Mouse (Mus musculus) lung, adult 2 months (tissue): ENCODE measurements around the gene Htr2c. TPM values are rescaled to one million over a fixed set of nuclear protein-coding genes. Genes with fewer than 3 reads are reported as not detected.

Experiments
- DNase-seq: peaks from one replicate; pipeline ENCODE4 v3.0.0; 2022
- H3K4me1 ChIP-seq: fragments of 200-500 bp; 2 replicates; pipeline ENCODE4 v1.6.1; 2011; ENCODE audit warnings: low read length; ENCODE audit not compliant: control insufficient read depth, insufficient read depth
- H3K4me3 ChIP-seq: fragments of 200-500 bp; replicated peaks from 2 replicates; pipeline ENCODE3; 2011; ENCODE audit warnings: low read depth, mild to moderate bottlenecking, control low read depth, low read length; ENCODE audit errors: extremely low read depth
- CTCF ChIP-seq: fragments of 200-500 bp; IDR thresholded peaks from 2 replicates; pipeline ENCODE4 v1.5.1; 2011; ENCODE audit warnings: mild to moderate bottlenecking, low read length, control low read depth; ENCODE audit not compliant: insufficient read depth
- POLR2A ChIP-seq: fragments of 200-500 bp; IDR thresholded peaks from 2 replicates; pipeline ENCODE4 v1.6.1; 2011; ENCODE audit warnings: low read depth, mild to moderate bottlenecking, control low read depth, low read length, borderline replicate concordance; ENCODE audit errors: extremely low read depth
- WGBS: fragments of 180-500 bp; shearing (Covaris S2); methylation state at CpG from one replicate; pipeline ENCODE4 v1.1.7; 2018; 5-methylcytosine and 5-hydroxymethylcytosine counted together
- polyA plus RNA-seq: library from polyadenylated mRNA; depleted of rRNA; stranded (reverse); fragments of >200 nt; gene quantifications from 2 replicates; pipeline ENCODE4 v1.2.3, GENCODE M21; 2012

The Htr2c gene
- polyA plus RNA-seq, 1 experiment, result 0.37 TPM

DNA sequence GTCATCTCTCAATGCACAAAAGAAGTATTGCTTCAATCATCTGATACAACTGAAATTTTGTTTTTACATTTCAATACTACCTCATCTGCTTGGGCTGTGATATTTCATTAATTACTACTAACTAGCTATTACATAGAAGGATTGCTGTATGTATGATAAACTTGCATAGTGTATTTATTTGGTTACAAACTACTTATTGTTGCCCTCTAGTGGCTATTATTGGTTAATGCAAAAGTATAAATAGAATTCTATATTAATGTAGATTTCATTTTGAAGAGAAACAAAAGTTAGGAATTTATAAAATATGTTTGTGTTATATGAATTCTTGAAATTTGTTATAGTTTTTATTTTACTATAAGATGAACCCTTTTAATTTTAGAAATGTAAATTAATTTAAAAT is 109.3 kb downstream of the Htr2c start:
- DNase-seq, result no peak
- Histone ChIP-seq H3K4me3 (no peak overlapping the region), H3K4me1 (no peaks in the 10 kb centered on the region)
- no peak for TF ChIP-seq CTCF
- TF ChIP-seq POLR2A, result no peak

DNA sequence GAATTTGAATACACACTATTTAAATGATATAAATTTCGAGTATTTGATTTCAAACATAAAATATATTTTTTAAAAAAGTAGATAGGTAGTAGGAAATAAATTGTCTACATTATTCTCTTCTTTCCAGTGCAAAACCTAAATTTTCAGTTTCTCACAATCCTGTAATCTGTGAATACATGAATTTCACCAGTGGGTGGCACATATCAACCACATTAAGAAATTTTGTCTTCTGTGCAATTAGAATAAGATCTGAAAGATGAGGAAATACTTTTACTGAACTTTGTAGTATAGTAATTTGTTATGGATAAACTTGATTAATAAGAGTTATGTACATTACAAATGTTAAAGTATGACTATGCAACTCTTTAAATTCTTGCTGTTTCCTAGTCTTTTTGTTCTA is 156.8 kb downstream of the Htr2c start:
- 17% methylated on average over 1 of the region's 1 CpGs for WGBS
- TF ChIP-seq POLR2A (no peak), CTCF (no peak)
- DNase-seq, result no peak
- Histone ChIP-seq H3K4me3 (no peak overlapping the region), H3K4me1 (no peaks in the 10 kb centered on the region)

DNA sequence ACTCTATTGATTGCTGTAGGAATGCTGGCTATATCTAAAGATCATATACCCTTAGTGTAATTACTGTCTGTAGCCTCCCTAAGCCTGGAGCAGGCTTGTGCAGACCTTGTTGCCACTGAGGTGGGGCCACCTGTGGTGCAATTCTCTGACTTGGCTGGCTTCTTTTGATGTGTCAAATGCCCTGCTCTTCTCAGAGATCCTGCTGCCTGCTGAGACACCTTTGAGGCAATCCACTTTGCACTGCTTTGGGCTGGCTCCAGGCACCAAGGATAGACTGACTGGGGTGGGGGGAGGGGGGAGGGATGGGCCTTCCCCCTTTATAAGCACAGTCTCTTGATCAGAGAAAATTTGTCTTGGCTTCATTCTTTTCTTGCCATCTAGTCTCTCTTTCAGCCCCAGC is 252.9 kb downstream of the Htr2c start:
- TF ChIP-seq CTCF (no peak), POLR2A (no peak)
- H3K4me1 ChIP-seq, result no peaks in the 10 kb centered on the region
- no peak for DNase-seq
- H3K4me3 ChIP-seq, result no peak overlapping the region

DNA sequence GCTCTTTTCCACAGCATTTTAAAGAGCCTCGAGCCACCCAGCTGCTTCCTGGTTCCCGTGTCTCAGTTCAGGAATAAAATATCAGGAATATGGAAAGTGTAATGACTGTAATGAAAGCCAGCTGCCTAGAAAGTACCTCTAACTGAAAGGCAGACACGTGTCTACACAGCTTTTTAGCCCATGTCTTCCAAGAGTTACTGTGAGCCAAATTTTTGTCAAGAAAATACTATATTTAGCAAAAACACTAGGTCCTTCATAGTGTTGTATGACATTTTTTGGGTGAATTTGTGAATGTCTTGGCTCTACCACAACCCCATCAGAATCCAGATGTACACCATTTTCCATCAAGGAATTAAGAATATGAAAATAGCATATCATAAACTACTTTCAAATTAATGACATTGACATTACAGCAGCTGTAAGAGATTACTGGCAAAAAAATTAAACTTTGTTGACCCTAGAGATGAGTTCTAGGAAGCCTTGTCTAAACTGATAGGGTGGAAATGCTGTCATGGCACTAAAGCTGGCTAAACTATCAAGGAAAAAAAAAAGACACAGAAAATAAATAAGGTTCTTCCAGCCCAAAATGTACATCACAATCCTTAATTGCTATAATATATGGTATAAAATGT is 255.2 kb downstream of the Htr2c start:
- 64% methylated on average over 3 of the region's 3 CpGs for WGBS
- H3K4me1 ChIP-seq, result no peaks in the 10 kb centered on the region
- TF ChIP-seq CTCF (no peak), POLR2A (no peak)
- DNase-seq, result no peak
- no peak overlapping the region for H3K4me3 ChIP-seq

DNA sequence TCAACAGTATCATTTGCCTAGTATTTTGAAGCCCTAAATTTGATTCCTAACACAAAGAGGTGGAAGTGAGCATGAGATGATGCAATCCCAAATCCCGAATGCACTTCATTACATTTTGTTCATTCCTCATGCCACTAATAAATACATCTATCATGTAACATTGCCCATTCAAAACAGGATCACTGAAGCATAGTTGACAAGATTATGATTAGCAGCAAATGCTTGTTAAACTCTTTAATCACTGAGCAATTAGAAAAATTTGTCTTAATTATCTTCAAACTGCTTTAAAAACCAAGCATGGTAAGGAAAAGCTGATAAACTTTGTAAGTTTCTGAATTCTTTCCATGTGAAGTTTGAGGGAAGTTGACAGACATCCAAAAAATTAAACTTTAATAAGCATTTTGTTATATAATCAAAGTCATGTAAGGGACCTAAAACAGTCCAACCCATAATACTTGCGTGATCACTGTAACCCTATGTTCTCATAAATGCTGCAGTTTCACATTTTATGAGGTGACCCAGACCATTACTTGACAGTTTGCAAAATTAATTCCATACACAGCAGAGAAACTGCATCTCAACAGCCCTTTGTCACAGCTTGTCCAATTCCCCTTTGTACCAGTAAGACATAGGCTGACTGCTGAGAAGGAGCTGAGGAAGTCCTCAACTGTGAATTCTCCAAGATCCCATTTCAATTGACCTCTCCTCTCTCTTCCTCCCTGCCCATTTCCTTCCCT is 276.7 kb downstream of the Htr2c start:
- Histone ChIP-seq H3K4me1 (no peaks in the 10 kb centered on the region), H3K4me3 (no peak overlapping the region)
- WGBS, result 72% methylated on average over 2 of the region's 2 CpGs
- TF ChIP-seq CTCF (no peak), POLR2A (no peak)
- DNase-seq, result no peak
